Mouse (Mus musculus): ENCODE data around the gene Srsf4.

- TF ChIP-seq CTCF (IDR thresholded peaks at IDR 0.05; ENCODE audit: low read depth) (no peak), EP300 (IDR thresholded peaks at IDR 0.05; ENCODE audit: low read depth) (no peak)
These were observed 55.7 kb downstream of the Srsf4 start for GRCm38 (mm10) chr4:131929146-131929545.

Data from liver, embryonic 14.5 days (tissue).